Mouse (Mus musculus) CD4-positive helper T cell, adult 2 months (primary cell): ENCODE results near the gene Shd.

Experiments used
- DNase-seq: peaks from one replicate; pipeline ENCODE4 v3.0.0-alpha.2; 2012; ENCODE audit warnings: low read depth, missing footprints, low spot score

The Shd gene

GRCm38 (mm10) chr17:55958918-55959728 is 11.1 kb upstream of the Shd start, which contains the start of gene Yju2:
Yju2 (plus strand) TSS chr17:55959099.
- DNase-seq, result peak; percentile 96

DNA sequence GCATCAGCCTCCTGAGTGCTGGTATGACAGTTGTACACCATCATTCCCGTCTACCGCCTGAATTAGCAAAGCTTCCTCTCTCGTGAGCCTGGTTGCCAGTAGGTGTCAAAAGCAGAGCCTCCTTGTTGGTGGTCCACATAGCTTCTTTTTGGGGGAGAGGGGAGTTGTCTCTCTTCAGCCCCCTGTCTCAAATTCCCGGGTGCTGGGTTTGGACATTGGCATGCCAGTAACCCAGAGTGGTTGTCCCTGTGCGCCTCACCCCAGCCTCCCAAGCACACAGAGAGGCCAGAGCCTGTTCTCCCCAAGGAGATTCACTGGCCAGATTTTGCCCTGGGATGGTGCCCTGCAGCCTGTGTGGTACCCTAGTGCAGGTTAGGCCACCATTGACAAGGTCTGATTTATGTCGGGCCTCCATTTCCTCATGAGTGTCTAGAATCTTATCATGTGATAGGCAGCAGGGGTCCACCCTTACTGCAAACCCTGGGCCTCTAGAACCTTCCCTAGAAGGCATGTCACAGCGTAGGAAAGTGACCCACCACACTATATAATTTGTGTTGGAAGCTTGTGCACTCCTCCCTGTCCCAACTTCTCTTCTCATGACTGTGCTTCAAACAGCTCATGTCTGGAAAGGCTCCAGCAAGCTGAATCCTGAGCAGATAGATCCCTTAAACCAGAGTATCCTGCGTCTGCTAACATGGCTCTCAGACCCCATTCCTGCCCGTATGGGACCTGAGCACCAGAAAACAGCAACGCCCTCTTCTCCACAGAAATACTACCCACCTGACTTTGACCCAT is 10.1 kb upstream of the Shd start:
- DNase-seq, result no peak

DNA sequence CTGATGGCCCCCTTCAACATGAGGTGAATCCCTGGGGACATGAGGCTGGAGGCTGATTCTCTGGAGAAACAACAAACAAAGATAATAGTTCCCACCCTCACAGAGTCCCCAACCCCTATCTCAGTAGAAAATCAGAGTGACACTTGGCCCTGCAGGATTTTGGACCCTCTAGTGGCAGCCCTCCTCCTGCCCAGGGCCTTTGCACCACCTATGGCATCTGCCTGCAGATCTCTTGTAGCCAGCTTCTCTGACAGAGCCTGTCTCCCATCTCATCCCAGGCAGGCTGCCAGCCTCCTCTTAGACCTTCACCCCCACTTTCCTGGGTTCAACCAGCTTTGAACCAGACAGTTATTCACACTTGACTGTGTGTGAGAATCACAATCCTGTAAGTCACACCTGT is 9.5 kb upstream of the Shd start:
- no peak for DNase-seq

GRCm38 (mm10) chr17:55961631-55962030 is 8.6 kb upstream of the Shd start:
- no peak for DNase-seq

- no peak for DNase-seq
Measured at GRCm38 (mm10) chr17:55963171-55963570, 7.1 kb upstream of the Shd start.

DNA sequence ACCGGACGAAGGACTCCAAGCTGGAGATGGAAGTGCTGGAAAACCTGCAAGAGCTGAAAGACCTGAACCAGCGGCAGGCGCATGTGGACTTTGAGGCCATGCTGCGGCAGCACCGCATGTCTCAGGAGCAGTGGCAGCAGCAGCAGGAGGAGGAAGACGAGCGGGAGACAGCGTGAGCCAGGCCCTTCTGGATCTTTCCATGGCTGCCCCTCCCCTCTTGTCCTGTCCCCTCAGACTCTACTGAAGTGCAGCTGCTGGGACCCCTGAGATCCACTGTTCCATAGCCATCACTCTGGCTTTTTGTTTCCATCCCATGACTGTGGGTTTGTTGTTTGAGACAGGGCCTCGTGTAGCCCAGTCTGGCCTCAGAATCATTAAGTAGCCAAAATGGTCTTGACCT is 5.8 kb upstream of the Shd start:
- DNase-seq, result no peak

GRCm38 (mm10) chr17:55964996-55965395 is 5.3 kb upstream of the Shd start:
- no peak for DNase-seq

DNA sequence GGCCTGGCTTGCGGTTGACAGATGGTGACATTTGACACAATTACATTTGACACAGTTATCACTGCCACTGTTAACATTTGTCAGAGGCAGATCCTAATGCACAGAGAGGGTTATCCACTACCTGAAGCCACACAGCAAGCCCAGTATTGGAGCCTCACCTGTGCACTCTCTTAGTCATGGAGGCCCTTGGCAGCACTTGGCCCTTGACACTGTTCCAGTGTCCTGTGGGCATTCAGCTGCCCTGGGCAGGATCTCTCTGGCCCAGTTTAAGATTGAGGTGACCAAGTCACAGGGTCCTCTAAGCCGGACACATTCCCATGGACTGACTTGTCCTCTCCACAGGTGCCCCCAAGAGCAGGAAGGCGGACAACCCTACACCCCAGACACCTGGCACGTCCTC is 3.1 kb upstream of the Shd start:
- DNase-seq, result no peak

- DNase-seq, result no peak
Measured at GRCm38 (mm10) chr17:55968210-55968609, 2.1 kb upstream of the Shd start.

- DNase-seq, result no peak
Measured at GRCm38 (mm10) chr17:55969560-55969959, 707 bp upstream of the Shd start.

- DNase-seq, result no peak
Measured at GRCm38 (mm10) chr17:55971453-55971852, 1.2 kb downstream of the Shd start.

DNA sequence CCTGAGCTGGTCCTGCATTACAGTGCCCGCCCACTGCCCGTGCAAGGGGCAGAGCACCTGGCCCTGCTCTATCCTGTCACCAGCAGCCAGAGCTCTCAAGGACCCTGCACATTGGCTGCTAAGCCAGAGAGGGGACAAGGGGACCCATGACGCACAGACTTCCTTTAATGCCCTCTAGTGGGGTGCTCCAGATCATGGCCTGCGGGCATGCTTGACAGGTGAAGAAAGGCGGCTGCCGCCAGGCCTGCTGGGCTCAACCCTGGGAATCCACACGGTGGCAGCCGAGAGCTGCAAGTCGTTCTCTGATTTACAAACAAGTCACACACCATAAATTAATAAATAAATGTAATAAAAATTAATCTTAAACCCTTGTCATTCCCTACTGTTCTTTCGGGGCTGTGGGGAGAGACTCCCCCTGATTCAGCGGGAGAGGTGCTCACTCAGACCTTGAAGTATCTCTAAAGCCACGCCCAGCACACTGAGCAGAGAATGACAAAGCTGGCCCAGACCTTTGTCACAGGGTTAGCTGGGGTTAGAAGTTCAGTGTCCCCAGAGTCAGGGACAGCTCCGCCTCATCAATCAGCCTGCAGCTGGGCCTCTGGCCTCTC is 6.1 kb downstream of the Shd start:
- peak; percentile 79 for DNase-seq

DNA sequence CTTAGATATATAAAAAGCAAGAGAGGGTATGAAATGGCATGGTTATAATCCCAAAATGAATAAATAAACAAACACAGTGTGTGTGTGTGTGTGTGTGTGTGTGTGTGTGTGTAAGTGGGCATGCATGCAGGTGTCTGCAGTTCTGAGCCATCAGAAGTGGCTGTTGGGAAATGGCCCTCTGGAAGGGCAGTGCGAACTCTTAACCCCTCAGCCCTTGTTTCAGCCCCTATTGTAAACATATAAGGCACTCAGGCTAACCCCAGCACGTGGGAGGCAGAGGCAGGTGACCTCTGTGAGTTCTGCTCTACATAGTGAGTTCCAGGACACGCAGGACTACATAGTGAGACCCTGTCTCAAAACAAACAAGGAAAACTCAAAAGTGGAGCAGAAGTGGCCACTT is 7.0 kb downstream of the Shd start:
- DNase-seq, result no peak

DNA sequence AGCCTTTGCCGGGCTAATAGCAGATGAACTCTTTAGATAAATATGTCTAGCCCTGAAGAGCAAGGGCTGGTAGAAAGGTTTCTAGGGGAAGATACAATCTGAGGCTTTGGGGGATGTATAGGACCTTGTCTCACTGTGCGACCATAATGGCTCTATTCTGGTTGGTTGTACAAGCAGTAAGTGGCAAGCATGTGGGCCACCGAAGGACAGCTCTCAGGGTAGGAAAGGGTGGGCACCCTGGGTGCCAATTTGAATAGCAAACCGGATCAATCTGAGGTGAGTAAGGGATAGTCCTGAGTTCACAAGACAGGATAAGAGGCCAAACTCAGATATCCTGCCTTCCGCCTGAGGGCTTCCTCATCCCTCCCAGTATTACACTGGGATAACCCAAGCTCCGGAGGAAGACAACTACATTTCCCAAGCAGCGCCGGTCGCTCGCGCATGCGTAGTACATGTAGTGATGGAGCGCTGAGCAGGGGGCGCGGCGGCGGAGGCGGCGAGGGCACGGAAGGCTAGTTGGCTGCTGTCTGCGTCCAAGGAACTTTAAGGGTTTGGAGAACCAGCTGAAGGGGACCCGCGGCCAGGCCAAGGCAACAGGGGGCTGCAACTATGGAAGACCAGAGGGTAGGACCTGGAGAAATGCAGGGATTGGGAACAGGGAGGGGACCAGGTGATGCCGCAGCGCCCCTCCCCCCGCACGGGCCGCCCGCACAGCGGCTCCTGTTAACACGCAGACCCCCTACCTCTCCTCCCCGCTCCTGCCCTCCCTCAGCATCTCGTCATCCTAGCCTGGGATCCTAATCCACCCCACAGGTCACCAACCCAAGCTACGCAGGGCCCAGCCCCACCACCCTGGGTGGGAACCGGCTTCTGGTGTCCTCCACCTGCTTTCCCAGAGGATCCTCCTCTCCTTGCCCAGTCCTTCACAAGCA is 16.0 kb downstream of the Shd start, which contains the start of gene Fsd1:
Gene Fsd1, plus strand, starts transcription at position 480 of the 932 bp plus-strand sequence.
- no peak for DNase-seq

GRCm38 (mm10) chr17:55990278-55990898 is 20.1 kb downstream of the Shd start:
- DNase-seq, result no peak

GRCm38 (mm10) chr17:55996007-55996406 is 25.7 kb downstream of the Shd start:
- no peak for DNase-seq

DNA sequence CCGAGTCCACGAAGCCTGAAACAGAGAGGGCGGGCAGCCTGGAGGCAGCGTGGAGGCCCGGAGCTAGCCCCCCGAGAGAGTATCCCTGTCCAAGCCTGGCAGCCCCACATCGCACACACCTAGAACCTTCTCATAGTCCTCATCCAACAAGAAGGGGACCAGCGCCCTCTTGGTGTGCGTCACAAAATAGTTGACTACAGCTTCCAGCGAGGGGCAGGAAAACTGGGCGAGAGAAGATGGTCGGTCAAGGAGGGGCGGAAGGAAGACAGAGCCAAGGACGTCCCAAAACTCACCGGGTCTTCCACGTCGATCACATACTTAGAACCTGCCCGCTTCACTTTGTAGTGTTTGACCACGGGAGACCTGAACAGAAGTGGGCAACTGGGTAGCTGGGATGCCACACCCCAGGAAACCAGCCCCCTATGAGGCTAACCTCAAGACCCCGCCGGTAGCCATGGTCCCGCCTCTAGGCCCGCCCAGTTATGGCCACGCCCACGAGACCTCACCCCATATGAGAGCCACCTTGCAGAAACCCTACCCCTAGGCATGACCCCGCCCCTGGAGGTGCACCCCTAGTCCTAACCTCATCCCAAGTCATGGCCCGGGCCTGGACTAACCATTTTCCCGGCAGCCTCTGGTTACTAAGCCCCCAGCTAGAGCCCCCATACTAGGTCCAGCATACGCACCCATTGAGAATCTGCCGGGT is 29.7 kb downstream of the Shd start:
- DNase-seq, result no peak

DNA sequence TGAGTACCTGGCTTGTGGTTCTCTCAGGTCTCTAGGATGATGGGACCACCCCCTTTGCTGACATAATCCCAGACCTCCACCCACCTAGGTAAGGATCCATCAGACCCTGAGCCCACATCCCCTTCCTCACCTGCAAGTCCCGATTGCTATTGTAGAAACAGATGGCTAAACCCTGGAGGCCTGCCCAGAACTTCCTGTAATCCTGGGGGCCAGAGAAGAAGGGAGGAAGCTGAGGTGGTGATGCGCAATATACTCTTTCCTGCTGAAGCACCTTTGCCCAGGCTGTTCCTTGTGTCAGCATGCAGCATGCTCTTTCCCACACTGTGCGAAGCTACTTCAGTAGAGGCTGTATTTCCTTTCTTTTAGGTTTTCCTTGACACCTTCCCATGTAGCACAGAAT is 32.7 kb downstream of the Shd start:
- DNase-seq, result no peak

GRCm38 (mm10) chr17:56005415-56006061 is 35.3 kb downstream of the Shd start, which contains the start of the genes Stap2 and Mpnd:
Stap2 (minus strand) TSS chr17:56005584.
Mpnd (plus strand) TSS chr17:56005711.
- DNase-seq, result peak; percentile 69
